Mouse (Mus musculus) ES-Bruce4 (cell line): ENCODE measurements around the gene Lgr5. TPM values are rescaled to one million over a fixed set of nuclear protein-coding genes. Genes with fewer than 3 reads are reported as not detected.

Source experiments
- H3K27ac ChIP-seq: 2 replicates; pipeline ENCODE4 v1.5.1; 2012; ENCODE audit warnings: low read length, inconsistent platforms; ENCODE audit not compliant: insufficient read depth
- H3K27me3 ChIP-seq: 2 replicates; pipeline ENCODE4 v1.6.1; 2012; ENCODE audit warnings: mild to moderate bottlenecking, low read length, inconsistent platforms; ENCODE audit not compliant: control insufficient read depth, poor library complexity, insufficient read depth, severe bottlenecking
- H3K36me3 ChIP-seq: 2 replicates; pipeline ENCODE4 v1.6.1; 2012; ENCODE audit warnings: inconsistent platforms, mild to moderate bottlenecking, low read length, moderate library complexity; ENCODE audit not compliant: control insufficient read depth, poor library complexity, insufficient read depth, severe bottlenecking
- H3K4me1 ChIP-seq: one replicate; pipeline ENCODE4 v1.8.1; 2011; ENCODE audit warnings: low read length; ENCODE audit not compliant: control insufficient read depth, insufficient read depth
- H3K4me3 ChIP-seq: 2 replicates; pipeline ENCODE4 v1.5.1; 2011; ENCODE audit warnings: low read depth, mild to moderate bottlenecking, low read length
- H3K9ac ChIP-seq: 2 replicates; pipeline ENCODE4 v1.6.1; 2012; ENCODE audit warnings: low read depth, mild to moderate bottlenecking, inconsistent platforms; ENCODE audit not compliant: poor library complexity, severe bottlenecking
- H3K9me3 ChIP-seq: replicated peaks from 2 replicates; pipeline ENCODE4 v1.6.1; 2012; ENCODE audit warnings: mild to moderate bottlenecking, low read length, inconsistent platforms; ENCODE audit not compliant: control insufficient read depth, poor library complexity, insufficient read depth, severe bottlenecking
- CTCF ChIP-seq: IDR thresholded peaks from one replicate; pipeline ENCODE4 v1.8.1; 2011; ENCODE audit warnings: low read depth, low read length
- EP300 ChIP-seq: IDR thresholded peaks from 2 replicates; pipeline ENCODE4 v1.6.1; 2011; ENCODE audit warnings: low read depth, low read length; ENCODE audit not compliant: insufficient read depth
- POLR2A ChIP-seq: IDR thresholded peaks from one replicate; pipeline ENCODE4 v1.8.1; 2011; ENCODE audit warnings: low read length; ENCODE audit not compliant: insufficient read depth
- polyA plus RNA-seq: library from polyadenylated mRNA; stranded (reverse); fragments of >200 nt; gene quantifications from 2 replicates; pipeline ENCODE4 v1.2.4, GENCODE M21; 2011; ENCODE audit warnings: low read depth; ENCODE audit not compliant: missing spikeins, insufficient read depth, insufficient read length

The Lgr5 gene
- polyA plus RNA-seq, 1 experiment: 0.27 TPM

- Histone ChIP-seq H3K36me3 (no peaks in the 10 kb centered on the region), H3K4me3 (no peak overlapping the region), H3K27me3 (peaks cover 2% of the 10 kb centered on the region; the same call in 1 of the 2 replicates), H3K9me3 (no peaks in the 10 kb centered on the region; the same call in 1 of the 2 replicates), H3K4me1 (no peaks in the 10 kb centered on the region), H3K9ac (no peak overlapping the region), H3K27ac (no peak overlapping the region)
- TF ChIP-seq EP300 (no peak), CTCF (no peak), POLR2A (no peak)
These were observed 124.9 kb downstream of the Lgr5 start for GRCm38 (mm10) chr10:115462646-115463045.

GRCm38 (mm10) chr10:115457368-115458021, 130.1 kb downstream of the Lgr5 start:
- TF ChIP-seq CTCF (no peak), POLR2A (no peak), EP300 (no peak)
- Histone ChIP-seq H3K9me3 (no peaks in the 10 kb centered on the region), H3K36me3 (no peaks in the 10 kb centered on the region)

GRCm38 (mm10) chr10:115448614-115449013, 139.0 kb downstream of the Lgr5 start:
- 0 out of 2 replicates have a peak, but pooled peaks cover 3% of the 10 kb centered on the region for H3K9me3 ChIP-seq
- no peaks in the 10 kb centered on the region for H3K4me1 ChIP-seq
- H3K36me3 ChIP-seq: no peaks in the 10 kb centered on the region
- H3K9ac ChIP-seq: no peak overlapping the region
- H3K27ac ChIP-seq: no peak overlapping the region
- H3K27me3 ChIP-seq: no peaks in the 10 kb centered on the region
- no peak overlapping the region for H3K4me3 ChIP-seq
- TF ChIP-seq EP300 (no peak), CTCF (no peak), POLR2A (no peak)

More at GRCm38 (mm10) chr10:115457368-115458021, 130.1 kb downstream of the Lgr5 start:
- H3K27me3 ChIP-seq: no peaks in the 10 kb centered on the region
- H3K27ac ChIP-seq: no peak overlapping the region
- H3K4me3 ChIP-seq: no peak overlapping the region
- H3K4me1 ChIP-seq: no peaks in the 10 kb centered on the region
- no peak overlapping the region for H3K9ac ChIP-seq

GRCm38 (mm10) chr10:115437286-115437685, 150.3 kb downstream of the Lgr5 start:
- H3K36me3 ChIP-seq: peaks cover 4% of the 10 kb centered on the region
- no peaks in the 10 kb centered on the region for H3K4me1 ChIP-seq
- TF ChIP-seq POLR2A (no peak), CTCF (no peak), EP300 (no peak)

GRCm38 (mm10) chr10:115425351-115425750, 162.2 kb downstream of the Lgr5 start:
- H3K9ac ChIP-seq: no peak overlapping the region
- H3K27me3 ChIP-seq: no peaks in the 10 kb centered on the region
- TF ChIP-seq CTCF (no peak), POLR2A (no peak), EP300 (no peak)
- no peaks in the 10 kb centered on the region for H3K9me3 ChIP-seq
- no peak overlapping the region for H3K27ac ChIP-seq
- H3K36me3 ChIP-seq: peaks cover 45% of the 10 kb centered on the region
- H3K4me1 ChIP-seq: no peaks in the 10 kb centered on the region
- no peak overlapping the region for H3K4me3 ChIP-seq

More at GRCm38 (mm10) chr10:115437286-115437685, 150.3 kb downstream of the Lgr5 start:
- Histone ChIP-seq H3K27me3 (no peaks in the 10 kb centered on the region), H3K9me3 (0 out of 2 replicates have a peak, but pooled peaks cover 3% of the 10 kb centered on the region), H3K9ac (no peak overlapping the region), H3K4me3 (no peak overlapping the region), H3K27ac (no peak overlapping the region)

- no peak overlapping the region for H3K27ac ChIP-seq
- H3K9me3 ChIP-seq: no peaks in the 10 kb centered on the region
- no peak overlapping the region for H3K4me3 ChIP-seq
- H3K4me1 ChIP-seq: no peaks in the 10 kb centered on the region
- no peak overlapping the region for H3K9ac ChIP-seq
- H3K36me3 ChIP-seq: peaks cover 45% of the 10 kb centered on the region
- no peaks in the 10 kb centered on the region for H3K27me3 ChIP-seq
- no peak for TF ChIP-seq POLR2A
These were observed 165.6 kb downstream of the Lgr5 start for GRCm38 (mm10) chr10:115421976-115422375.
